Mouse (Mus musculus): ENCODE measurements at regions not wholly inside any gene's neighbourhood (a gene's known extent, or its start where the extent isn't known, plus 50 kb on each side); places are given as distances from the start of the nearest gene placed in this dataset.

DNA sequence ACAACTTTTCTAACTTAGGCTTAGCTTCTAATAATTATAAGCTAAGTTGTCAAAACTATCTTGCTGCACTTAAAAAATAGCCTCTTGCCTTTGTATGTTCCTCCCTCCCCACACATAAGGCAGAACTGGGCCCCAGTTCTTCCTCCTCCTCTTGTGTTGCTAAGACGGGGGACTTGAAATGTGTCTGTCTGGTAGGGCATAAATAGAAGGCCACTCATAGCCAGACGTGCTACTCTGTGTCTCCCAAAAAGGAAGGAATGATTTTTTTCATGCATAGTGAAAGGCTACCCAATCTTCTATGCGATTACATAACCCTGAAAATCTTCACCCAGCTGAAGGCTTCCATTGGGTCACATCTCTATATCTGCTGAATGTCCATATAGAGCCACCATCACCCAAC, 183.5 kb downstream of the Hsfy2 start:
- DNase-seq, result no peak

DNA sequence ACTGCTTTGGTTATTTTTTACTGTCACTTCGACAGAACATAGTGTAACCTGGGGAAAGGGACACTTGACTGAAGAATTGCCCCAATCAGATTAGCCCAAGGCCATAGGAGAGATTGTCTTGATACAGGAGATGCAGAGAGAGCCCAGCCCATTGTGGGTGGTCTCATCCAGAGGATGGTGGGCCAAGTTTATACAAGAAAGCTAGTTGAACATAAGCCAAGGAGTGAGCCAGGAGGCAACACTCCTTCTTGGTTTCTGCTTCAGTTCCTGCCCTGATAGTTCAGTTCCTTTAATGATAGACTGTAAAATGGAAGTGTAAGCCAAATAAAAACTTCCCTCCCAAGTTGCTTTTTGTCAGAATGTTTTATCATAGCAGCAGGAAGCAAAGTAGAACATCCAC, 194.4 kb downstream of the Hsfy2 start:
- DNase-seq, result no peak

DNA sequence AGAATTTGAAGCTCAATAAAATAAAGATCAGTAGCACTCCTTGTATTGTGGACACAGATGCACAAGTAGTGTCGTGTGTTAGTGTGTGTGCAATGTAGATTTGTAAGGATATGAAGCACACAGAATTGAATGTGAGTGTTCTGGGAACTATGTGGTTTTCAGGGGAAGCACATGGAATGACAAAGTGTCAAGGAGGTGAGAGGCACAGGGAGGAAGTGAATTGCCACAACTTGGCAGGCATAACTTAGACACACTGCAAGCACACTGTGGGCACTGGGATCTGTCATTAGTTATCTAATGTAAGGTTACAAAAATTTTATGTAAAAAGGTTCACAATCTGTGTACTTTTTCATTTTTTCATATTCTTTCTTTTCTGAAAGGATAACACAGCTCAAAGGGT, 230.4 kb downstream of the Hsfy2 start:
- DNase-seq, result no peak

DNA sequence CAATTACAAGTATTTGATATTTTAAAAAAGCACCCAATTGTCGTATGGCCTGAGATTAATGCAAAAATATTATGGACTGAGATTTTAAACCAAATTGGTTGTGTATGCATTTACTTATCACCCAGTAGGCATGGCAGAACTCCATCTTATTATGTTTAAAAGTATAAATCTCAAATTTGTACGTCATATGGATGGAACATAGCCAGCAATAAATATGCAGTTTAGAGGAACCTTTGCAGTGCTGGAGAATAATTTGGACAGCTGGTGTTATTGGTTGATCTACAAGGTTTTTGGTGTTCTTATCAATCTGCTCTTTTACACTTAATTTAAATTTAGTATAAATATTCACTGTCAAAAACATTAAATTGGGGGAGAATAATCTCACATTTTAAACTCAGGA, 233.9 kb downstream of the Hsfy2 start:
- DNase-seq, result no peak

DNA sequence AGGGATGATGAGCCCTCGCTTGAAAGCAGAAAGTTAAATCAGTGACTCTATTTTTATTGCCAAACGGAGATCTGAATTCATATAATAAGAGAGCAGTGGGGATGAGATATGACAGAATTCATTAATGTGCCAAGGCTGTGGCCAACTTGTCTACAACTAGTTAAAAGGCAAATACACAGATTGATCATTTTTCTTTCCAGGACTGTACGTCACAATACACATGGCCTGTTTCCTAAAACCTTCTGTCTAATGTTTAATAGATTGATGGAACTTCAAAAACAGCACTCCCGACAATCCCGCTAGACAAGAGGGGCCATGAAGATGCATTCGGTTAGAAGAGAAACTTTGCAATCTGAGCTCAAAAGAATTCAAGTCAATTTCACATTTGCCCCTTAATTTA, 241.4 kb downstream of the Hsfy2 start:
- DNase-seq, result no peak

DNA sequence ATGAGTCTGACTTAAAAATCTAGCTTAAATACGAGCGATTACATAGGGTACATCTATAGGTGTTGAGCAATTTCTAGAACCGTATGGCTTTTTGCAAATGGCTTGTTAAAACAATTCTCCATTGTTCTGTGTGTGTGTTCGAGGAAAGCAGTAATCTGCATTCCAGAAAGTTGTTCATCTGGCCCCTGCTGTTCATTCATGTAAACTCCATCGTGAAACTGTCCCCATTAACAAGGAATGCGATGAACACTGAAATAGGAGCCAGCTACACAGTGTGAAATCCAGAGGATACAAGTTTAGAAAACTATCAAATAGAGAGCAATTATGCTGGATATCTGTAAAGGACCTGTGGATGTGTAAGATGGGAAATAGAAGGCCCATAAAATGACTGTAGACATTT, 250.1 kb downstream of the Hsfy2 start:
- DNase-seq, result no peak

DNA sequence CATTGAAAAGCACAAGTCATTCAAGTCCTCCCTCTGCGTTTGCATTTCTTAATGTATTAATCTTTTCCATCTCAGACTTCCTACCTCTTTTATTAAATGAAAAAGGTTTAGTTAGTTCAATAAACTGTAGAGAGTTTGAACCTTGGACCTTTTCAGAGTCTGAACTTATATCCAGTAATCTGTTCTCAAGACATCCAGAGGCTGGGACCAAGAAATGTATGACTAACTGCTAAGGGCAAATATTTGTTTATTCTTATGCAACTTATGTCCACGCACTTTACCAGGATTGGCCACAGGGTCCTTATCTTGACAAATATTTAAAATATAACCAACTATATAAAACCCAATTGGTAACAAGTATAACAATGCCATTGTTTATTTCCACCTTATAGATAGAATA, 270.9 kb downstream of the Hsfy2 start:
- DNase-seq, result no peak

DNA sequence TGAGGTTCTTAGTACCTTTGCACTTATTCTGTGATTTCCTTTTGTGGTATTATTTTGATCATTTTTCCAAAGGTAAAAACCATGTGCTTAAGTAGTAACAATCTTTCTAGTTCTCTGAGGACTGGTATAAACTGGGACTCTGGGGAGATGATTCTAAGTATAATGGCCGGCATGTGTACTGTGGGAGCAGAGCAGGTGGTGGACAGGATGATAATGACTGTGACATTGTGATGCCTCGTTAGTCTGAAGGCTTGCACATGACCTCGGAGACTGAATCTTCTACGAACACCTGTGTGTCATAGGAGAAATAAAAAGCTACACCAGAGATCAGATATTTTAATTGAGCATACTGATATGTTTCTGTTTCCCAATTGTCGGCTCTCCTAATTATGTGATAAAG, 276.4 kb downstream of the Hsfy2 start:
- DNase-seq, result no peak

DNA sequence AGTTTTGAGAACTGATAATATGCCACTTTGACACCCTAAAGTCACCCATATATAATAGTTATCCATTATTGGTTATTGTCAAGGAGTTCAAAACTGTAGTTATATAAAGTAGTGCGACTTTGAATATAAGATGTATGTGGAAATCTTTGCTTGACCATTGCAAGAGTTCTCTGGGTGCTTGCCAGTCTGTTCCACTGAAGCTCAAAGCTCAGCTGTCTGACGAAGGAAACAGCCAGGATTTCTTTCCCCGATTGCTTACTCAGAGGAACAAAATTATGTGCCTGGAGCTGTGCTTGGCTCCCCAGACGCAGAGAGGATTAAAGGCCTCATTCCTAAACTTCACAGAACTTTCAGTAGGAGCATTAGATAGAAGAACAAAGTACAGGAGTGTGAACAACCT, 290.6 kb downstream of the Hsfy2 start:
- DNase-seq, result no peak

DNA sequence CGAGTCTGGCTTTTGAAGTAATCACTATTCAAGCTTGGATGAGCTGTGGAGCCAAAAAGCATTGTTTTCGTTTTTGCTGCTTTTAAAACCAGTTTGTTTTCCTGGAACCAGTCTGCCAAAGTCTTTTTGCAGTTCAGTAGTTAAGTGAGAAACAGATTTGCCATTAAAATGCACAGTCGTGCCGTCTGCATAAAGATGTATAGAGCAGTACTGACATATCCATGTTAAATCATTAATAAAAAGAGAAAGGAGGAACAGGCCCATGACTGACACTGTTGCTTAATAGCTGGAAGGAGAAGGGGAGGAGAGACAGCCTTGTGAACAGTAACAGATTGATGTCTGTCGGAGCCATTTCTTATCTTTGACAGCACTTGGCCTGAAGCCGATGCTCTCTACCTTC, 292.3 kb downstream of the Hsfy2 start:
- no peak for DNase-seq

DNA sequence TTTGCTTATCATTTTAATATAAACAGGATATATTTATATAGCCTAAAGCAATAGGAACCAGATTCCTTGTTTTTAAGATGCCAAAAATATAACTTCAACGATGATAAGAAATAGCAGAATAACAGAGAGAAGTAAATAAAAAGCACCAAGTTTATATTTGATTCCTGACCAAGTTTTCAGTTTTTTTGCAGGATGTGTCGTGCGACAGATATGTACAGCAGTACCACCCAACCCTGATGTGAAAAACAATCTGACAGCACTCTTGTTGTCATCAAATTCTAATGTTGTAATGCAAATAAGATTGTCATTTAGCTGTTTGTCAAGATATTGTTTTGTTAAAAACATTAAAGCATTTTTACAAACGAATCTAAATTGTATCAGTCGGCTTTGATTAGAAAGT, 309.9 kb downstream of the Hsfy2 start:
- no peak for DNase-seq

DNA sequence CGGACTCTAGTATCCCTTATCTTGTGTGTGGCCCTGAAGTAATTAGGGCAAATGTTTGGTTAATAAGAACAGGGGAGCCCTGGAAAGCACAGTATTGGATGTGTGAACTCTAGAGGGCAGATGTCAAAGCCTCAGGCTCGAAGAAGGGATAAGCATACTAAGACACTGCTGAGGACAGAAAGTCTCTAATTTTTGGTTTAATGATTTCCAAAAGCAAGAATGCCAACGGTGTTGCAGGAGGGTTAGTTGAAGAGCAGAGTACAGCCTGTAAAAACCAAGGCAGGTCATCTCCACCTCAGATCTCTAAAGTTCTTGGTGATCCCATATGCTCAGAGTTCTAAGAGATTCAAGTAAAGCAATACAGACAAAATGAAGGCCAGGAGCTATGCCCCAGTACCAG, 328.6 kb downstream of the Hsfy2 start:
- no peak for DNase-seq

DNA sequence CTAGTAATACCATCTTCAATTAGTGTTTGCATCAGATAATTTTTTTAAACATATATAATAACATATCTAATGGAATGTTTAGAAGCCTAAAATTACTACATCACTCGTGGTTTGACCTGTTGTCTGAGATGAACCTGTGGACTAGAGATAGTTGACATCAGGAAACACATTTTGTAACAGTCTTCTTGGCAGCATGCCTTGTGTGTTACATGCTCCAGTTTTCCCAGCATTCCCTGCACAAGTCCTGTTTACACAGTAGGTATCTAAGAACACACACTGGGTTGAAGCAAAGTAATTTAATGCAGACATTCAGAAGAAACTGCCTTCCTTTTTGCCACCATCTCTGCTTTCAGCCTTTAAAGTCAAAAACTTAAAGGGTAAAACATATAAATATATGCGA, 342.8 kb downstream of the Hsfy2 start:
- DNase-seq, result no peak

DNA sequence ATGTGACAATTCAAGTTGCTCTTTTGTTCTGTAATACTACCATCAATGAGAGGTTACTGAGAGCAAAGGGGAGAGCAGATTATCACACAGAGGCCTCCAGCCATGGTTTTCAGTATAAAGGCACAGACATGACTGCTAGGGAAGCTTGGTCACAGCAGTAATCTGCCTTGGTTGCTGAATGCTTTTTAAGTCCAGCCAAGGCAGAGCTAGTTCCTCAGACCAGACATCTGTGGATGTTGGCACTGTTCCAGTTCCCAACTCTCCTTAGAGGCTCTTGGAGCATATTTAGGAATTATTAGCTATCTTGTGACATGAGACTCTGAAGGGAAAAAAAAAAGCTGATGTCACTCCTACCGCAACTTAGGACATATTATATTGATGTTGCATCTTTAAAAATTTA, 347.5 kb downstream of the Hsfy2 start:
- no peak for DNase-seq

DNA sequence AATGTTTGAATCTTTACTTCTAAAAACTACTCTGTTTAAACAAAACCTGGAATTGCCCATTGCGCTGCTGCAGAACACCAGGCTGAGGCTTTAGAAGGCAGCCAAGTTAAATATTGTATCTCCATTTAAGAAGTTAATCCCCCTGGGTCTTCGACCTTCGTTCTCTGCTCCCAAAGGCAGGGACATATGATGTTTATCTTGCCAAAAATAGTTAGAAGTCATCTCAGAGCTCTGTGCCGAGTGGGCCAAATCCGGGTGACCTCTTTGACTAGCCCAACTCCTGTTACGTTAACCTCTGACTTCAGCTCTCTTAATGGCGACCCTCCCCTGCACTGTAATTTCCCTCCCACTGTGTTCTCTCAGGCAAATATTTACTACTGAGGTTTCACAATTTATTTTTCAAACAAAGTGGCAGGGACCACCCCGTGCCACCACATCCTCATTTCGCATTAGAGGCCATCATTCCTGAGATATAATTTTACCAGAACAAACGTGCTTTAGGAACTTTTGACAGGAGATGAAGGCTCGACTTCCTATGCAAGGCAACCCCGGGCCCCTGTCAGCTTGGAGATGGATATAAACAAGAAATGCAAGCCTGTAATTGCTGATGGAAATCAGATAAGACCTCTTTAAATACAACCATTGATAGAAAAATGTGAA, 350.7 kb downstream of the Hsfy2 start:
- DNase-seq, result no peak

DNA sequence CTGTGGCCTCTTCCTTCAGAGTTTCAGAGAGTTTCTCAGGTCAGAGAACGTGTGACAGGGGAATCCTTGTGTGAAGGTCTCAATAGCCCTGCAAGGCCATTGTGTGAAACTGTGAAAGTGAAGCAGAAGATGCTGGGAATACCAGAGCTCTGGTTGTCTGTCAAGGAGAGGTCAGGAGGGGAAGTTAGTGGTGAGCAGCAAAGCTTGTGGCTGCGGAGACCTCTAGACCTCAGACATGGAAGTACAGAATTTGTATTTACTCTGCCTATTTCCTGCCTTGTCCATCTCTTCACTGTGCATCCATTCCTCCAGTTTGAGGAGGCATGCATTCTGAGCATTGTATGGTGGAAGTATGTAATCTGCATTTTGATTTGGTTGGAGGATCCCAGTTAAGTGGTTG, 375.5 kb downstream of the Hsfy2 start:
- DNase-seq, result no peak

DNA sequence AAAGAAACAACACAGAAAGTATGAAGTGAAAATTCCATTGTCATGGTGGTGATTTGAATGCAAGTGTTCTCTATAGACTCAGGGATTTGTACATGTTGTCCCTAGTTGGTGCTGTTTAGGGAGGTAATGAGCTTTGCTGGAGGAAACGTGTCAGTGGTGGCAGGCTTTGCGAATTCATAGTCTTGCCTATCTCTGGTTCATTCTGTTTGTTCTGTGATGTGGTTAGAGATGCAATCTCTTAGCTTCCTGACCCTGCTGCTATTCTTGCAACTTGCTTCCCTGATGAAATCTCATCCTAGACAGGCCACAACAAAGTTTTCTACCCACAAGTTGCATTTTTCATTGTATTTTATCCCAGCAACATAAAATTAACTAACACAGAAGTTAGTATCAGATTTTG, 376.5 kb downstream of the Hsfy2 start:
- no peak for DNase-seq

DNA sequence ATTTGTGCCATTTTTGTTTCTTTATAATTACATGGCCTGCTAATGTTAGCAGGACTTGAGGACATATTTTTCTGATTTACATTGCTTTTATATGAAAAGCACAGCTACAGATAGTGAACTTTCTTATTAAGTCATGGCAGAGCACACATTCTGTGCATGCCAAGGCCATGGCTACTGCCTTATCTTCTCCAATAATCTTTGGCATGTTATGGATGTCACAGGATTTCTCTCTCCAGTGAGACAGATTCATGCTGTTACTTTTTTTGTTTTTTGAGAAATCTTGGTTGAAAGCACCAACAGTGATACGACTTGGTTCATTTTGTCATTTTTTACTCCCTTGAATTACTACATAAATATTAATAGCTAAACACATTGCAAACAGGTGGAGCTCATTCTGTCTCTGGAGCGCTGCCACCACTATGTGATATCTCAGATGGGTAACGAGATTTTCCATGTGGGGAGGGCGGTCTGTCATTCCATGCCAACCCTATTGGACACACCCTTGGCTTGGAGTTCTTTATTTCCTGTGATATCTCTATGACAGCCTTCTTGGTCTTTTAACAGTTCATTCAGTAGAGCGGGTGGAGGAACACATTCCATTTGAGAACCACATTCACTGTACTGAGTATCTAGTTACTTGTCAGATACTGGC, 380.3 kb downstream of the Hsfy2 start:
- no peak for DNase-seq

DNA sequence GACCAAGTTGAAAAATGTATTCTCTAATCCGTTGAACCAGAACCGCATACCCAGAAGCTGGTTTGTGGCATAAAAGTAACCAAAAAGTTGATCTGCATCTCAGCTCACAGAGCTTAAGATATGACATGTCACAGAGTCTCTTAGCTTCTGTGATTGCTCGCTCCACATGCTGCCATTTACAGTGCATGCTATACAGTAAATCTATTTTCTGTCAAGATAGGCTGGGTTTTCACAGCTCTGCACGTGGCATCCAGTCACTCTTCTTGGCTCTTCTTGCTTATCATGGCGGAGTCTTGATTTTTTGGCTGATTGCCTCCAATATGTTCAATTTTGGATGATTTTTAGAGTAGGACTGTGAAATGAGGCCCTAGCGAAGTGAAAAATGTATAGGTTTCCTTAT, 397.5 kb downstream of the Hsfy2 start:
- no peak for DNase-seq

DNA sequence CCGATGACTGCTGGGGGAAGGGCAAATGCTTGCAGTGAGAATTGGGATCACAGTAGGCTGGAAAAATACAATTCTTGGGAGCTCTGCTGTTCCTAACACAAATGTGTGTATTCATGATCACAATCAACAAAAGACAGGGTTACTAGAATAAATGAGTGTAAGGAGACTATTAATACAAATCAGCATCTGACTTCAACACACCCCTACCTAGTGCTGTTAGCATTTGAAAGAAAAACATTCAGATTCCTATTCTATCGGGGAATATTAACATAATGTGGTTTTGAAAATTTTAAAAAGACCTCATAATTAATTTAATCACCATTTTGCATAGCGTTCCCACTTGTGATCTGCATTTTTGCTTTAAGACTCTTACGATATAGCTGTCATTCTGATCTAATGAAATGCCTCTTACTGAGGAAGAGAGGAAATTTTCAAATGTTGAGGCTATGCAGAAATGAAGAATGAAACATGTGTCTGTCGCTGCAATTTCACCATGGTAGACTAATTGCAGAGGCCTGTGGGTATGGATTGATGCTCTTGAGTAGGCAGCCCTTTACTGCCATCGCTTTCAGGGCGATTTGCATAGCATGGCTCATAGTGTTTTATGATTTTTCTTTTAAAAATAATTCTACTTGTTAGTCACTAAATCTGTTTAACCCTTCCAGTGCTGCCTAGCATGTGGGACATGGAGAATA, 410.8 kb downstream of the Hsfy2 start:
- no peak for DNase-seq

DNA sequence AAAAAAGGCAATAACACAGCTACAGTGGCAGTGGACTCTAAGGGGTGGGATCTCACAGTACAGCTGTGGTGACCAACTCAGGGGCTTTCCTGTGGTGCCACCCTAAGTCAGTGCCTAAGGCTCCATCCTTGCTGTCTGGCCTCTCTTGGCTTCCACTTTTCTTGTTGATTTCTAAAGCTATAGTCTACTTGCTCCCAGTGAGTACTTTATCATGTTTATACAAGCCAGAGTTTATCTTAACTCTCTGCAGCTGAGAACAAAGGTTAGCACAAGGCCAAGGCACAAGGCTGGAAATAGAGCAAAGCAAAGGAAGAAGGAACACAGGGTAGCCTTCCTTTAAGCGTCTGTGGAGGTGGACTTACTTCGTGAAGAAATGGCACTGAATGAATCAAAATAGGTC, 417.5 kb downstream of the Hsfy2 start:
- no peak for DNase-seq

DNA sequence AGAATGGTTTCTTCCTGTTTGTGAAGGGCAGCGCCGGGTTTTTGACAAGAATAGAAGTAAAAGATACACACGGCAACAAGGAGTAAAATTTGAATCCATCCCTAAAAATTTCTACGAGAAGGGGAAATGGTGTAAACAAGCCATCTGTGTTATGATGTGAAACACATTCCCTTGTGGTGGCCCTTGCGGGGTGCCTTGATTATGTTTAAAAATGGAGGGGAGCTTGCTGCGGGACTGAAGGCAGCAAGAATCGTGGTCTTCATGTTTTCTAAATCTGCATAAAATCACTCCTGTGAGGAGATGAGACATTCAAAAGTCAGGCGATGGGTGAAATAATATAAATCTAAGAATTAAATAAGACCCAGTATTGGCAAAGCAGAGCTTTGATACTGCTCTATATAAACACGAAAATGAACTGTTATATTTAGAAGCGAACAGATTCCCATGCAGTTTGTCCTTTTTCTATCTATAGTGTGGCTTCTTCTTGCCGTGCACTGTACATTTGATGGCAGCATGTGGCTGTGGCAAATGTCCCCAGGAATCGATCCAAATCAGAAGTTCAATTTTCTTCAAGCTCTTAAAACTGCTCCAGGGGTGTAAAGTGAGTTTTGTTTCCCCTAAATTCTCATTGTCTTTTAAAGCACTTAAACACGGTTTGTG, 426.4 kb downstream of the Hsfy2 start:
- no peak for DNase-seq

DNA sequence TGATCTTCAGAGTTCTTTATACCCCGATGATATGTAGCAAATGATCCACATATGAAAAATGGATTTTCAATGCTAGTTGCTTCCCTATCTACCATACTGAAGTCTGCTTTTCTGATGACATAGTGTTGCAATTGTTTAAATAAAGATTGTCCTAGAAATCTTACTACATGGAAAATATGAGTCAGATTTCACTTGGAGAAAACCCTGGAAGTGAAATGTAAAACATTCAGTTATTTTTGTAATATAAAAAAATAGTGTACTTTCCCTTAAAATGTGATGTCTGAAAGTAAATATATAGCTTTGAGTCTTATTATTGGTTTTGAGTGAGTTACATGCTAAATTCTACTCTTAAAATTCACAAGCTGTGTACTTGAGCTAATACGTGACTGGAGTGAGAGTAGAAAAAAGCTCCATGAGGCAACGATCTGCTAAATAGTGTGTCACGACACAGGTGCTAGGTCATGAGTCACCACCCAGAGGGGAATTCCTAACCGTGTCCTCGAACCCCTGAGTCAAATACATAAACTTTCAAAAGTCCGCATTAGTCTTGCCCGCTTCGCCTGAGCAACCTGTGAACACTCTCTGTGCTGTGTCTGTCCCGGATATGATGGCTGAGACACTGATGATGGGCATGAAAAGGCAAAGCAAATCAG, 430.5 kb downstream of the Hsfy2 start:
- no peak for DNase-seq
